Mouse (Mus musculus): ENCODE data around the gene Immp2l. TPM values are rescaled to one million over a fixed set of nuclear protein-coding genes. Genes with fewer than 3 reads are reported as not detected.
A peak's percentile ranks its signal among the peaks of the same experiment; 100 is the strongest.

Gene Immp2l
- polyA plus RNA-seq, 1 experiment from 2014 or later, result 13.7 TPM

DNA sequence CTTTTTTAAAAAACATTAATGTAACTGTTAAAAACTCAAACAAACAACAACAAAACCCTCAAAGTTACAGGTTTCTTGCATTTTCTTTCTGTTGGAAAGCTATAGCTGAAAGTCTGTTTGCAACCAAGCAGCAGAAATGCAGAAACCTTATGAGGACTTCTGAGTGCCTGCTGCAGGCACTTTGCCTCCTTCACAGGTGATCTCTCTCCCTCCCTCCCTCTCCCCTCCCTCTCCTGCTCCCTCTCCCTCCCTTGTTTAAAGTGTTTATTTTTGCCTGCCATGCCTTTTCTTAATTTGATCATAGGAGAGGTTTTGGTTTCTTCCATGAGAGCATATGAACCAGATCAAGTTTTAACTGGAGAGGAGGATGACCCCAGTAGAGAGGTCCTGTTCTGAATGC, 392.7 kb downstream of the Immp2l start:
- no peak for ATAC-seq (ENCODE audit: insufficient number of reproducible peaks, low FRiP score, low TSS enrichment, low read depth)
- Histone ChIP-seq H3K36me3 (no peaks in the 10 kb centered on the region), H3K27ac (no peak overlapping the region), H3K4me3 (no peak overlapping the region), H3K9me3 (no peaks in the 10 kb centered on the region), H3K4me2 (no peak overlapping the region), H3K27me3 (no peaks in the 10 kb centered on the region), H3K9ac (no peak overlapping the region), H3K4me1 (no peaks in the 10 kb centered on the region)

DNA sequence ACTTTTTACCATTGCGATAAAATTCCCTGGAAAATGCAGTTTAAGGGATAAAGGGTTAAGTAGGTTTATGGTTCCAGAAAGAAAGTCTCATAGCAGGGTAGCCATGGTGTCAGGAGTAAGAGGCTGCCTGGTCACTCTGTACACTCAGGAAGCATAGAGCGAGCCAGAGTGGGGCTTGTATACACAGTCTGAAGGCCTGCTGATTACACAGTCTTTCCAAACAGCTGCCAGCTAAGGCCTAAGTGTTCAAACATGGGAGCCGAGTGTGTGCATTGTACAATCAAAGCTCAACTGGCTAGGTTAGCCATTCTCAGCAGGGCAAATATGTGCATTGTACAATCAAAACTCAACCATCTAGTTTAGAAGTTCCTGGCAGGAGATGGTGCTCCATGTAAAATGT, 393.2 kb downstream of the Immp2l start:
- no peaks in the 10 kb centered on the region for H3K27me3 ChIP-seq
- H3K4me1 ChIP-seq, result no peaks in the 10 kb centered on the region
- H3K4me2 ChIP-seq, result no peak overlapping the region
- no peak overlapping the region for H3K27ac ChIP-seq
- no peaks in the 10 kb centered on the region for H3K36me3 ChIP-seq
- no peak overlapping the region for H3K4me3 ChIP-seq
- 54% methylated on average over 3 of the region's 3 CpGs for WGBS
- no peak for ATAC-seq (ENCODE audit: insufficient number of reproducible peaks, low FRiP score, low TSS enrichment, low read depth)
- no peaks in the 10 kb centered on the region for H3K9me3 ChIP-seq
- H3K9ac ChIP-seq, result no peak overlapping the region

DNA sequence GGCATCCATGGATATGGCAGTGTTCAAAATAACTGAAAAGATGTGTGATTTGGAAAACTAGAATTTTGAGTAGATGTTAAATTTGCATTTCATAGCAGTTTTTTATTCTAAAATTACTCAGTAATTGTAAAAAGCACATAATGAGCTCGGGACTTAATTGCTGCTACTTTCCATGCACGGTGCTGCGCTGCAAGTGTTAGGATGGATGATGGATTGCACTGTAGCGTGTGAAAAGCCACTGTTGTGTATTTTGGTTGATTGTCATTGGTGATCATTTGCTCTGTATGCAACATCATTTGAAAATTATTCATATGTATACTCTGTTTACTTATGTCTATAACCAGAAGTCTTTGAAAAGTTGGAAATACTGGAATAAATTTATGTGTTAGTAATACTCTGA, 394.1 kb downstream of the Immp2l start:
- Histone ChIP-seq H3K4me2 (no peak overlapping the region), H3K27me3 (no peaks in the 10 kb centered on the region), H3K4me1 (no peaks in the 10 kb centered on the region), H3K27ac (no peak overlapping the region), H3K9me3 (no peaks in the 10 kb centered on the region), H3K4me3 (no peak overlapping the region), H3K9ac (no peak overlapping the region), H3K36me3 (no peaks in the 10 kb centered on the region)
- ATAC-seq (ENCODE audit: insufficient number of reproducible peaks, low FRiP score, low TSS enrichment, low read depth), result no peak
- WGBS, result 79% methylated on average over 4 of the region's 4 CpGs

DNA sequence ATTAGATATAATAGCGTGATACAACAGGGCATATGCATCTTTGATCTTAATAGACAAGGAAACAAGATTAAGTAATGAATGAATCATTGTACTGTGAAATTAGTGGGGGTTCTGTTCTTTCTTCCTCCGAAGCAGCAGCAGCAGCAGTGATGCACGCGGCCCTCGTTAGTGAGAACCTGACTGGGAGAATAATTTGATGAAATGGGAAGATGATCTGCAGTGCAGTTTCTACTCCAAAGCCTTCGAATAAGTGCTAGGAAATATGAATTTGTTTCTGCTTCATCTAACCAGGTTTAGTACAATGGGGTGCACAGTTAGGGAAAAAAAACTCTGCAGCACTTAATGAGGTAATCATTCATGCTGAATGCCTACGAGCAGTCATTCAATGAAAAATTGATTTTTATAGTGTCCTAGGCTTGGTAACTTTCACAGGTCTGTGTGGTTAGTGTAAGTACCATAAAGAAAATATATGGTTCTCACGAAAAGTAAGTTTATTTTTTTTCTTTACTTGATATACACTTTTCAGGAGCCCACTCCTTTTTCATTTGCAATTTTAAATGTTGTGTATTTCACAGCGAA, 401.3 kb downstream of the Immp2l start:
- no peak overlapping the region for H3K9ac ChIP-seq
- WGBS, result 55% methylated on average over 9 of the region's 9 CpGs
- ATAC-seq (ENCODE audit: insufficient number of reproducible peaks, low FRiP score, low TSS enrichment, low read depth), result no peak
- H3K4me2 ChIP-seq, result no peak overlapping the region
- no peaks in the 10 kb centered on the region for H3K27me3 ChIP-seq
- H3K27ac ChIP-seq, result no peak overlapping the region
- no peaks in the 10 kb centered on the region for H3K9me3 ChIP-seq
- H3K4me3 ChIP-seq, result no peak overlapping the region
- H3K36me3 ChIP-seq, result no peaks in the 10 kb centered on the region
- H3K4me1 ChIP-seq, result no peaks in the 10 kb centered on the region

DNA sequence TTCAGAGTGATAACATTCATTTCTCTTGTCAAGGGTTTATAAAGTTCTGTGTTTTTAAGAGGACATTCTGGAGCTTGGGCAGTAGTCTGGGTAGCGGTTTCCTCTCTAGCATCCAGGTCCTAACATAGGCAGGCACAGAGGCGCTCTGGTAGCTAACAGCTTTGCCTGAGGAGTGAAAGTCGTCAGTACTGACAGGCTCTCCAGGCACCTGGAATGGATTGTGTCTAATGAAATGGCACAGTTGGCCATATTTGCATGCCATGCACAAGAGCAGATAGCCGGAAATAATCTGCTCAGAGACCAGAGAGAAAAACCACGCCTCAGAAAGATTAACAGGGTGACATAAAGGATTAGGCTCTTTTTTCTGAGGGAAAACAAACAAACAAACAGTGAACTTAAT, 403.6 kb downstream of the Immp2l start:
- WGBS, result 58% methylated on average over 5 of the region's 5 CpGs
- H3K9me3 ChIP-seq, result no peaks in the 10 kb centered on the region

DNA sequence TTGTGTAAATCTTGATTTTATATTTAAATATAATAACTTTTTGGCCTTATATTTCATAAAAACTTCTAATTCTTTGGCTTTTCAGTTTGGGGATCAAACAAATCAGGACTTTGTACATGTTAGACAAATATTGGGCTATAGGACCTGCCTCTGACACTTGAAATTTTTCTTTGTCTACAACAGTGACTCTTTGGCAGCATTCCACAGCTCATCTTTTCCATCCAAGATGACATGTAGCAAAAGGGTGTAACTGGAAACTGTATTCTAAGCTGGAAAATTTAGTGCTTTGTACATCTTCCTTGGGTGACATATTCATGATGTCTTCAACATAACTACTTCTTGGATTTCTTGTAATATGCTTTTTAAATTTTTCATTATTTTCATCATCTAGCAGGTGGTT, 404.9 kb downstream of the Immp2l start:
- no peaks in the 10 kb centered on the region for H3K4me1 ChIP-seq
- H3K9me3 ChIP-seq, result no peaks in the 10 kb centered on the region
- H3K4me2 ChIP-seq, result no peak overlapping the region
- H3K27ac ChIP-seq, result no peak overlapping the region
- H3K36me3 ChIP-seq, result no peaks in the 10 kb centered on the region
- no peak overlapping the region for H3K4me3 ChIP-seq
- no peak for ATAC-seq (ENCODE audit: insufficient number of reproducible peaks, low FRiP score, low TSS enrichment, low read depth)
- H3K27me3 ChIP-seq, result no peaks in the 10 kb centered on the region
- H3K9ac ChIP-seq, result no peak overlapping the region

More for the DNA sequence above, 403.6 kb downstream of the Immp2l start:
- ATAC-seq (ENCODE audit: insufficient number of reproducible peaks, low FRiP score, low TSS enrichment, low read depth), result no peak
- H3K27me3 ChIP-seq, result no peaks in the 10 kb centered on the region
- no peak overlapping the region for H3K27ac ChIP-seq
- H3K4me2 ChIP-seq, result no peak overlapping the region
- H3K4me1 ChIP-seq, result no peaks in the 10 kb centered on the region
- no peak overlapping the region for H3K4me3 ChIP-seq
- no peaks in the 10 kb centered on the region for H3K36me3 ChIP-seq
- no peak overlapping the region for H3K9ac ChIP-seq

DNA sequence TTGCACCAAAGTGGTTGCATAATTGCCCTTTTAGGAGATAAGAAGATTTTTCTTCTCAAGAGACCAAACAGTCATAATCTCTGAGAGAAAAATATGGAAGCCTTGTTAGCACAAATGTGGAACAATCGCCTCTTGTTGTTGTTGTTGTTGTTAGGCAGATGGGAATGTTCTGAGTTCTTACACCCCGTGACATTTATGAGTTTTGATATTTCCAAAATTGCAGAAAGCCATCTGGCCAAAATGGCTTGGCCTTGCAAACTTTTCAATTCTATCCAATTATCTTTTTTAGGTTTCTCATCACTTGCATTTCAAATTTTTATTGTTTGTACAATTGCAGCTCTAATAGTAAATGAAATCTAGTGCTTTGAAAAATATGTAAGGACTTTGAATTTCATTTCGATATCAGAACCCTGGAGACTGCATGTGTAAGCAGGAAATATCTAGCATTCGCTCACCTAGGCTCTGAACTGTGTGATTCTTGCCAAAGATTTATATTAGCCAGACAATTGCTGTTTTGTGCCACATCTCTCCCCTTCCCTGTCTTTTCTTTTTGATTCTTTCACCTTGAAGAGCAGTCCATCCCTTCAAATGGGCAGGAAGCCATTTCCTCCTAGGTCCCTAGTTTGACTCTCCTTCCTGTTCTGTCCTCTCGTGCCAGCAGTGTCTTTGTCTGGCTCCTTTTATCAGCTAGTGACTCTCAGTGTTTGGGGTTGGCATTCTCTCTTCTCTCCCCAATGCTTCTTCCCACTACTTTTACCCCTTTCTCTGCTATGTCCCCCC, 412.5 kb downstream of the Immp2l start:
- H3K36me3 ChIP-seq, result no peaks in the 10 kb centered on the region
- H3K4me1 ChIP-seq, result 0 out of 2 replicates have a peak, but pooled peaks cover 6% of the 10 kb centered on the region
- no peak overlapping the region for H3K4me2 ChIP-seq
- H3K27ac ChIP-seq, result no peak overlapping the region
- H3K4me3 ChIP-seq, result no peak overlapping the region
- no peaks in the 10 kb centered on the region for H3K27me3 ChIP-seq
- no peak for ATAC-seq (ENCODE audit: insufficient number of reproducible peaks, low FRiP score, low TSS enrichment, low read depth)
- WGBS, result 74% methylated on average over 5 of the region's 5 CpGs
- no peak overlapping the region for H3K9ac ChIP-seq
- H3K9me3 ChIP-seq, result no peaks in the 10 kb centered on the region

DNA sequence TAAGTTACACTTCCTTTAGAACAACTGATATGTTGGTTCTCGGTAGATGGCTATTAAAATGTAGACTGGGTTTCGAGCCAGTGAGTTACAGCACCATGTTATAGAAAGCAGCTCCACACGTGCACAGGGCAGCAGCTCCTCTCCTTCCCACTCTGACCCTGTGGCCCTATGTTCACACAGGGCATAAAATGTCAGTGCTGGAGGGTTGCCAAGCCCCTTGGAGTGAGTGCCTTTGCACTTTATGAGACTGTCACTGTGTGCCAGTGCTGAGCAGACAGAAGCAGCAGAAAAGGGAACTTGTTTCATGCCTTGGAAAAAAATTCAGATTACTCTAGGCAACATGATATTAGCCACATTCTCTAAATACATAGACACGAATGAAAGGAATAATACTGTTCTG, 414.6 kb downstream of the Immp2l start:
- ATAC-seq (ENCODE audit: insufficient number of reproducible peaks, low FRiP score, low TSS enrichment, low read depth), result peak; percentile 40; the same call in 1 of the 2 replicates
- H3K36me3 ChIP-seq, result no peaks in the 10 kb centered on the region
- H3K4me1 ChIP-seq, result 0 out of 2 replicates have a peak, but pooled peaks cover 6% of the 10 kb centered on the region
- no peak overlapping the region for H3K4me3 ChIP-seq
- no peaks in the 10 kb centered on the region for H3K9me3 ChIP-seq
- no peaks in the 10 kb centered on the region for H3K27me3 ChIP-seq
- H3K27ac ChIP-seq, result no peak overlapping the region
- whole genome bisulfite sequencing, result 20% methylated on average over 4 of the region's 4 CpGs
- no peak overlapping the region for H3K9ac ChIP-seq
- H3K4me2 ChIP-seq, result no peak overlapping the region

DNA sequence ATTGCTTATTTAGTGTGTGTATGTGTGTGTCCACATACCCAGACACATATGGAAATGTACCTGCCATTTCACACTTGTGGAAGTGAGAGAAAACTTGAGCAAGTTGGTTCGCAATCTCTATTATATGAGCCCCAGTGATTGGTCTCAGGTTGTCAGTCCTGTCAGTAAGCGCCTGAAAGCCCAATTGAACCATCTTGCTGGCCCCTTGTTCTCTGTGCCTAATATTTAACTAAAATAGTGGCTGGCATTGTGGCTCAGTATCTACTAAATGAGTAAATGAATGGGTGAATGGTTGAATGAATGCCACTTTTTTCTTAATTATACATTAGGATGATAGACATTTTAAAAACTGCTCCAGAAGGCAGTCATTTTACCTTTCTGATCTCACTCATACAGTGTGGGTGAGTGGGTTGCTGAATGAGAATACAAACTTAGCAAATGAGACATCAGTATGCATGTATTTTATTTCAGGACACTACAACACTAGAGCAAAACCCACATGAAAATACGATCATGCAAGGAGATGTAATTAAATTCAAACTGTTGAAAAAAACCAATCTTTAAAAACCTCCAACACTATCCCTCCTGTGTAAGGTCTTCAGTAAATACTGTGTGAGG, 444.6 kb downstream of the Immp2l start:
- Histone ChIP-seq H3K4me1 (no peaks in the 10 kb centered on the region), H3K36me3 (no peaks in the 10 kb centered on the region), H3K27me3 (no peaks in the 10 kb centered on the region), H3K27ac (no peak overlapping the region), H3K9ac (no peak overlapping the region), H3K9me3 (no peaks in the 10 kb centered on the region), H3K4me3 (no peak overlapping the region), H3K4me2 (no peak overlapping the region)
- 83% methylated on average over 3 of the region's 3 CpGs for WGBS
- no peak for ATAC-seq (ENCODE audit: insufficient number of reproducible peaks, low FRiP score, low TSS enrichment, low read depth)

DNA sequence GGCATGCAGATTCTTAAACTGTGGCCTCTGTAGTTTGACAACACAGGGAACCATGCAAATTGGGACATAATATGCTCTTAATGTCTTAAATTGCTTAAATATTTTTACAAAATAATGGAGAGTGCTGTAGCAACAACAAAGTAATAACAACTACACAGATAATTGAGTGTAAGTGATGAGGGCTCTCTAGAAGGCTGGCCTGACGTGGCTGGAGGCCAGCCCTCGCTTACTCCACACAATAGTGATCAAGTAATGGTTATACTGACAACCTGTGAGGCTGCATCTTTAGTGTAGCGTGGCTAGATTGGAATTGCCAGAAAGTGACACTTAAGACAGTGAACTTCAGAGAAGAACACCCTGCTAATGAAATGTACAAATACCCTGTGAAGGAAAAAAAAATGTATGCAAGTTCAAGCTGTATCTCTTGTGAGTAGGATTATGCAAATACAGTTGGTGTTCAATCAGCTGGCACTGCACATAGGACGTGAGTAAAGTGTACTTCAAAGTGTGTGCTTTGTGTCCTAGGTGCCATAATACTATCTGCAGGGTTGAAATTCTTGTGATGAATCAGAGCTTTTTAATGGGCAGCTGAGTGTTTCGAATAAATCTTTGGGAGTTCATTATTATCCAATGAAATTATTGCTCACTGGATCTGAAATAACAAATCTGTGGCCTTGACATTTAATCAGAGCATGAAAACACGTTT, 445.4 kb downstream of the Immp2l start:
- H3K4me2 ChIP-seq, result no peak overlapping the region
- H3K27ac ChIP-seq, result no peak overlapping the region
- H3K4me3 ChIP-seq, result no peak overlapping the region
- H3K4me1 ChIP-seq, result no peaks in the 10 kb centered on the region
- H3K9ac ChIP-seq, result no peak overlapping the region
- 63% methylated on average over 6 of the region's 6 CpGs for WGBS
- ATAC-seq (ENCODE audit: insufficient number of reproducible peaks, low FRiP score, low TSS enrichment, low read depth), result no peak
- no peaks in the 10 kb centered on the region for H3K27me3 ChIP-seq
- H3K36me3 ChIP-seq, result no peaks in the 10 kb centered on the region
- H3K9me3 ChIP-seq, result no peaks in the 10 kb centered on the region

DNA sequence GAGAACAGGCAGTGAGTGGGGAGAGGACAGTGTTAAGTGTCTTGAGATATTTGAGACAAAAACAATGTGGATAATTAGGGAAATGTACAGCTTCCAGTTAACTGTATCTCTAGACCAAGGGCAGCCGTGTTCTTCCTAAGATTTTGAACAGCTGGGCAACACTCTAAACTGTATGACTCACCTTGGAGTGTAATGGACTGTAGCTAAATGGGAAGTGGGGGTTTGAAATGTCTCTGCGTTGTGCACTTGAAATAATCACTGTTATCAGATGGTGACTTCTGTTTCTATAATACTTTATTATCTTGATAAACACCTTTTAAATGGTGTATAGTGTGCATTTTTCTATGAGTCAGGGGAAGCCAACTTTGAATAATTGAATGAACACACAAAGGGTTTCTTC, 457.6 kb downstream of the Immp2l start:
- no peaks in the 10 kb centered on the region for H3K36me3 ChIP-seq

DNA sequence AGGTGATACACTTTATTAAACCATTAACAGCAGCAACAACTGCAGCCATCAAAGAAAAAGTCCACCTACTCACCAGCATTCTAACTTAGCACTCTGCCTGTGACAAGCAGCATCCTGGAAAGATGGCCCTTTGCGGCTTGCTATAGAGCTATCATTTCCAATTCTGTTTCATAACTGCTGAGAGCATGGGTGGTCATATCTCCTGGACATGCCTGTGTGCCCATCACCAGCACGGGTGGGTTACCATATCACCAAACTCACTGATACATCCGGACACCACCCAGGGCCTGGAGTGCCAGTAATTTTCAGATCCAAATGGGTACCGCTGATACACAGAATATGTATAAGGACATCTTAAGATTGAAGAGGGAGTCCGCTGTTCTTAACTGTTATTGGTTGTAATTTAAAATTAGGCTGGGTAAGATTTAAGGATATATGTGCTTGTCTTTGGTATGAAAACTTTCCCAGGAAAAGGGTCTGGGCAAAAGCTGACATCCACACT, 459.3 kb downstream of the Immp2l start:
- H3K36me3 ChIP-seq, result no peaks in the 10 kb centered on the region
- peak overlapping the region; percentile 49 for H3K4me2 ChIP-seq
- 79% methylated on average over 5 of the region's 5 CpGs for WGBS
- H3K4me3 ChIP-seq, result peak overlapping the region; percentile 45
- H3K9ac ChIP-seq, result no peak overlapping the region
- H3K9me3 ChIP-seq, result no peaks in the 10 kb centered on the region
- H3K27ac ChIP-seq, result no peak overlapping the region
- no peaks in the 10 kb centered on the region for H3K27me3 ChIP-seq
- no peak for ATAC-seq (ENCODE audit: insufficient number of reproducible peaks, low FRiP score, low TSS enrichment, low read depth)
- peaks cover 12% of the 10 kb centered on the region for H3K4me1 ChIP-seq

More for the DNA sequence above, 457.6 kb downstream of the Immp2l start:
- Histone ChIP-seq H3K9me3 (no peaks in the 10 kb centered on the region), H3K9ac (no peak overlapping the region), H3K4me1 (peaks cover 12% of the 10 kb centered on the region), H3K4me3 (no peak overlapping the region), H3K27ac (no peak overlapping the region), H3K27me3 (no peaks in the 10 kb centered on the region), H3K4me2 (no peak overlapping the region)
- ATAC-seq (ENCODE audit: insufficient number of reproducible peaks, low FRiP score, low TSS enrichment, low read depth), result no peak
- 59% methylated on average over 2 of the region's 2 CpGs for WGBS
